Mouse (Mus musculus) lung, embryonic 15.5 days (tissue): Measurements from ENCODE around the gene Tmem107. TPM values are rescaled to one million over a fixed set of nuclear protein-coding genes. Genes with fewer than 3 reads are reported as not detected.

Experiments
- ATAC-seq: fragments of 200-750 bp; cut with Nextera tagmentation; 2 replicates; pipeline ENCODE4 v1.8.0; 2017; ENCODE audit warnings: moderate number of reproducible peaks, borderline replicate concordance; ENCODE audit not compliant: low FRiP score, low TSS enrichment; ENCODE audit errors: extremely low read depth
- H3K27ac ChIP-seq: fragments of 300-500 bp; sonication (generic); 2 replicates; pipeline ENCODE4 v1.5.1; 2015; ENCODE audit warnings: moderate library complexity, mild to moderate bottlenecking, inconsistent platforms
- H3K27me3 ChIP-seq: fragments of 300-500 bp; sonication (generic); 2 replicates; pipeline ENCODE4 v1.6.1; 2015; ENCODE audit warnings: inconsistent platforms
- H3K36me3 ChIP-seq: fragments of 300-500 bp; sonication (generic); 2 replicates; pipeline ENCODE4 v1.6.1; 2015; ENCODE audit warnings: inconsistent platforms
- H3K4me1 ChIP-seq: fragments of 300-500 bp; sonication (generic); 2 replicates; pipeline ENCODE4 v1.6.1; 2015; ENCODE audit warnings: inconsistent platforms
- H3K4me2 ChIP-seq: fragments of 300-500 bp; sonication (generic); 2 replicates; pipeline ENCODE4 v1.6.1; 2015; ENCODE audit warnings: inconsistent platforms, mild to moderate bottlenecking, moderate library complexity
- H3K4me3 ChIP-seq: fragments of 300-500 bp; sonication (generic); 2 replicates; pipeline ENCODE4 v1.5.1; 2015; ENCODE audit warnings: mild to moderate bottlenecking, inconsistent platforms
- H3K9ac ChIP-seq: fragments of 300-500 bp; sonication (generic); 2 replicates; pipeline ENCODE4 v1.6.1; 2015; ENCODE audit warnings: inconsistent platforms
- H3K9me3 ChIP-seq: fragments of 300-500 bp; sonication (generic); 2 replicates; pipeline ENCODE4 v1.6.1; 2016; ENCODE audit warnings: inconsistent platforms
- WGBS: fragments of 180-500 bp; shearing (Covaris S2); methylation state at CpG from one replicate; pipeline ENCODE4 v1.1.7; 2015; 5-methylcytosine and 5-hydroxymethylcytosine counted together
- polyA plus RNA-seq: library from polyadenylated mRNA; unstranded; fragments of >200 nt; fragmentation: Nextera tagmentation; extraction: Ambion mirVana; gene quantifications from 2 replicates; pipeline ENCODE4 v1.2.1, GENCODE M21; 2015

Tmem107 gene
- polyA plus RNA-seq, 1 experiment from 2014 or later = 71.1 TPM

DNA sequence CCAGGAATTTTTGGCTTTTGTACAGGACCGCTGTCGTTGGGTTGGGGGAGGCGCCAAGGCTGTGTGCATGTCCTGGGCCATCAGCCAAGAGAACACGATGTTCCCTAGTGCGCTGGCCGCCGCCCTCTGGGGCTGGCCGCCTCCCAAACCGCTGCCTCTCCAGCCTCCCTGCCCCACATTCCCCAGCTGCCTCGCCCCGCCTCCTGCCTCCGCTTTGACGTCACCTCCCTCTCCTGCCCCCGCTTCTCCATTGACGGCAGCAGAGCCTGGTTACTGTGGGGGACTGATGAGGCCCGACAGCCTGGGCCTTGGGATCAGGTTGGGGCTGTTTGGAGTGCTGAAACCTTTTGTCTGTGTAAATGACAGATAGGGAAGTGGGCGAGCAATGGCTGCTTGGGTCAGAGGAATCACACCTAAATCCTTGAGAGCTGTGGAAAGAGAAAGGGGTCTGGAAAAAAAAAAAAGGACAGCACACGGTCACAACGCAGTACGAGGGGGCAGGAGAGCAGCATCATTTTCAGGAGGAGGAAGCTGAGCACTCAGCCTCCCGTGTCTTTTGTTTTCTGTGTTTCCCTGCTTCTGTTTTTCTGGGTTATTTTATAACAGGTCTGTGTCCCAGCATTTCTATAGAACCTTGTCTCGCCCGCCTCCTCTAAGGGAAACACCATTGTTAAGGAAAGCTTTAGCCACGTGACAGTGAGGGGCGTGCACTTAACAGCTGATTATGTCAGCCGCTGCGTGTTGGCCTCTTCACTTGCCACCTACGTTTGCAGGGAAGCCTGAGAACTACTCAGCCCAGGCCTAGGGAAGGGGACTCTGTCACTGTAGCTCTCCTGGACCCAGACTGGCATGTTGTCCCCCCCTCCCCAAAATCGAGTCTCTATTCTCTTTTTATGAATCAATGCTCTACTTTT lies 26.6 kb downstream of the Tmem107 start:
- H3K4me1 ChIP-seq = peaks cover 40% of the 10 kb centered on the region
- peak overlapping the region; percentile 92 for H3K4me2 ChIP-seq
- H3K9me3 ChIP-seq = no peaks in the 10 kb centered on the region
- no peaks in the 10 kb centered on the region for H3K27me3 ChIP-seq
- H3K36me3 ChIP-seq = peaks cover 25% of the 10 kb centered on the region
- H3K9ac ChIP-seq = peak overlapping the region; percentile 84
- peak overlapping the region; percentile 98 for H3K27ac ChIP-seq
- H3K4me3 ChIP-seq = peak overlapping the region; percentile 69
- 1% methylated on average over 28 of the region's 29 CpGs for WGBS
- ATAC-seq = peak; percentile 69

DNA sequence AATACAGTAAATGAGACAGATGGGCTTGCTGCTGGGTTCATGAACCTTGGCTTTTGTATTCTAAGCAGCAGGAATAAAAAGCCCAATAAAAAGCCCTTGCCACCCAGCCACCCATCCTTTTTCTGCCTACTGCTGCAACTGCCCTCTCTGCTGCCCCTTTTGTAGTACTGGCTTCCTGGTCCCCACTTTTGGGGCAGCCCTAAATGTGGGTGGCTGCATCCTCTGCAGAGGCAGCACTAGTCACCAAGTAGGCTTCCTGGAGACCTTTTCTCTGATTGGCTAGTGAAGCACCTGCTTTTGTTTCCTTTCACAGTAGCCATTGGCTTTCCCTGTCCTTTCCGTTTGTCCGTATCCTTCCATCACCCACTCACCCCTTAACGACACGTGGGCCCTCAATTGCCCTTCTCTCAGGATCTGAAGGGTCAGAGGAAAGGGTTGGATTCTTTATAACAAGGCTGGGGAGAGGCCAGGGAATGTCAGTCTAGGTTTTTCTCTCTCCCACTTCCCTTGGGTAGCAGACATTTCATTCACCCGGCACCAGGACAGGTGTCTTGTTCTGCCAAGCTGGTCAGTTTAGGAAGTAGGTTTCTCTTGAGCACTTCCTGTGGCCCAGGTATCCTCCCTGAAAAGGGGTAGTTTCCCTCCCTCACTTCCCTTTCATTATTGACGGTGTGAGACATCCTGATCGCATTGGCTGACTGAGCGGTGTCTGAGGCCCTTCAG lies 27.6 kb downstream of the Tmem107 start:
- WGBS = 17% methylated on average over 8 of the region's 8 CpGs
- Histone ChIP-seq H3K4me1 (peaks cover 40% of the 10 kb centered on the region), H3K9ac (peak overlapping the region; percentile 42), H3K27ac (peak overlapping the region; percentile 98), H3K27me3 (no peaks in the 10 kb centered on the region), H3K9me3 (no peaks in the 10 kb centered on the region), H3K36me3 (peaks cover 29% of the 10 kb centered on the region), H3K4me3 (peak overlapping the region; percentile 69), H3K4me2 (peak overlapping the region; percentile 92)
- no peak for ATAC-seq

DNA sequence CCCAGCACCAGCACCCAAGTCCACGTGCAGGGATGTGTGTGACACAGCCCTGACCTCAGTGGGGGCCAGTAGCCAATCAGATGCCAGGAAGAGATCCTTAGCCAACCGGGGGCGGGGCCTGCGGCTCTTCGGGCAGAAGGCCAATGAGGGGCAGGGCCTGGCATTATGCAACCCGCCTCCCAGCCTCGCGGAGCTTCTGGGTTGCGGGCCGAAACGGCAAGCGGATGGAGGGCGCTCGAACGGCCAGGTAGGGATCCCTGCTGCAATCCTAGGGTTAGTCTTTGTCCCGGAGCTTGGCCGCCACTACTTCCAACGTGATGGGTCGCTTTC lies 28.1 kb downstream of the Tmem107 start:
- peak overlapping the region; percentile 69 for H3K4me3 ChIP-seq
- peaks cover 40% of the 10 kb centered on the region for H3K4me1 ChIP-seq
- peak overlapping the region; percentile 65 for H3K9ac ChIP-seq
- H3K36me3 ChIP-seq = peaks cover 35% of the 10 kb centered on the region
- peak overlapping the region; percentile 92 for H3K4me2 ChIP-seq
- H3K9me3 ChIP-seq = no peaks in the 10 kb centered on the region
- H3K27ac ChIP-seq = peak overlapping the region; percentile 98
- ATAC-seq = peak; percentile 8; the same call in 1 of the 2 replicates
- under 1% methylated on average over 19 of the region's 19 CpGs for WGBS
- H3K27me3 ChIP-seq = no peaks in the 10 kb centered on the region

DNA sequence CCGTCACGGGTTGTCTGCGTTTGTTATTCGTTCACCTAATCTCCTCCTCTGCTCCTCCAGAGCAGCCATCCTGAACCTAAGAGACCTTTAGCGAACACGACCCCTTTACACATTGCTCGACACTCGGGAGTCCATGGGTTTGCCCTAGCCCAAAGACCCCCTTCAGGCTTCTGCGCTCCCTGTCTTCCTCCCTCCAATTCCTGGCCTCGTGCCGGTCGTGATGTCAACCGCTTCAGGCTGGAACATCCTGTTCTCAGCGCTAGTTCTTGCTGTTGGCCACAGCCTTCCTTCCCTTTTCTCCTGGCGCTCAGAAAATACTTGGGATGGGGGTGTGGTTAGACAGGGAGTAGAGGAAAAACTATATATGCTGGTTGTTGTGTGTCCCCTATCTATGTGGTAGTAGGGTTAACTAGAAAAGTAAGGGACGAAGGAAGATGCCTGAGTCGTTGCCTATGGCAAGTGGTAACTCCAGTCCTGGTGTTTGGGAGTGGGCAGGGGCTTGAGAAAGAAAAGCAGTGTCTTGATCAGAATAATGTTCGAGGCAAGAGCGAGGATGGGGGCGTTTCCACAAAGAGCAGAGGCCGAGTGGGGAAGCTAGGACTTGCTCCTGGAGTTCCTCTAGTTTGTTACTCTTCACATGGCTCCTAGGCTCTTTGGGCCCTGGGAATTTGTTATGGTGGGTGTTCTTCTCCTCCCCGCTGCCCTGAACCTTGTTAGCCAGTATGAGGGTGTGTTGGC lies 28.7 kb downstream of the Tmem107 start:
- no peak for ATAC-seq
- Histone ChIP-seq H3K4me2 (peak overlapping the region; percentile 92), H3K27me3 (no peaks in the 10 kb centered on the region), H3K9ac (peak overlapping the region; percentile 65), H3K27ac (peak overlapping the region; percentile 98), H3K9me3 (no peaks in the 10 kb centered on the region), H3K4me1 (peaks cover 34% of the 10 kb centered on the region), H3K36me3 (peaks cover 41% of the 10 kb centered on the region), H3K4me3 (peak overlapping the region; percentile 69)
- under 1% methylated on average over 22 of the region's 22 CpGs for WGBS

DNA sequence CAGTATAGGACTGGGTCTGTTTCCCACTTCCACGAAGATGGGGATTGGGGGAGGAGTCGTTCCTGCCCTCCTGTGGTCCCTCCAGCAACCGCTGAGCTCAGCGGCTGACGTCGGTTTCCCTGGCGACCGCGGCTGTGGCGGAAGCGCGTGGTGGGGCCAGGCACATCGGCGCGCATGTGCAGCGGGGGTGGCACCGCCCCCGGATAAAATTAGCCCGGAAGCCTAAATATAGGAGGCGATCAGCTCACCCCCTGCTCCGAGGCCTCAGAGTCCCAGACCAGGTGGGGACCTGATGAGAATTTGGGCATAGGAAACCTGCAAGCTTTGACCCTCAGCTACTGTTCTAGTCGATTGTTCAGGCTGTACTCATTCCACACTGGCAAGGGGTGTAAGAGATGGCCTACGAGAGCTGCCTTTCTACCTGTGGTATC lies 29.3 kb downstream of the Tmem107 start:
- Histone ChIP-seq H3K9me3 (no peaks in the 10 kb centered on the region), H3K4me2 (peak overlapping the region; percentile 92), H3K36me3 (peaks cover 47% of the 10 kb centered on the region), H3K4me3 (peak overlapping the region; percentile 69), H3K4me1 (peaks cover 32% of the 10 kb centered on the region), H3K9ac (peak overlapping the region; percentile 65), H3K27ac (peak overlapping the region; percentile 98), H3K27me3 (no peaks in the 10 kb centered on the region)
- peak; percentile 7; the same call in 1 of the 2 replicates for ATAC-seq
- under 1% methylated on average over 23 of the region's 23 CpGs for WGBS

DNA sequence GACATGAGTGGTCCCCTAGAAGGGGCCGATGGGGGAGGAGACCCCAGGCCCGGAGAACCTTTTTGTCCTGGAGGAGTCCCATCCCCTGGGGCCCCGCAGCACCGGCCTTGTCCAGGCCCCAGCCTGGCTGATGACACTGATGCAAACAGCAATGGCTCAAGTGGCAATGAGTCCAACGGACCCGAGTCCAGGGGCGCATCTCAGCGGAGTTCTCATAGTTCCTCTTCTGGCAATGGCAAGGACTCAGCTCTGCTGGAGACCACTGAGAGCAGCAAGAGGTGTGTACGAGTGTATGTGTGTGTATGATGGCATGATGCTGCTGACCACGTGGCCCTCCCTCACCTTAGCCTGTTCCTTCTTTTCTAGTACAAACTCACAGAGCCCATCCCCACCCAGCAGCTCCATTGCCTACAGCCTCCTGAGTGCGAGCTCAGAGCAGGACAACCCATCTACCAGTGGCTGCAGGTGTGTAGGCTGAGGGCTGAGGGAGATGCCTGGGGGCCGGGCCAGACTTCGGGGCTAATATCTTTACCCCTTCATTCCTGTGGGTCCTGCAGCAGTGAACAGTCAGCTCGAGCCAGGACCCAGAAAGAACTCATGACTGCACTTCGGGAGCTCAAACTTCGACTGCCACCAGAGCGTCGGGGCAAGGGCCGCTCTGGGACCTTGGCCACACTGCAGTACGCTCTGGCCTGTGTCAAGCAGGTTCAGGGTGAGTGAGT lies 30.2 kb downstream of the Tmem107 start:
- peak overlapping the region; percentile 92 for H3K4me2 ChIP-seq
- 85% methylated on average over 20 of the region's 20 CpGs for WGBS
- peaks cover 55% of the 10 kb centered on the region for H3K36me3 ChIP-seq
- no peaks in the 10 kb centered on the region for H3K27me3 ChIP-seq
- H3K9me3 ChIP-seq = no peaks in the 10 kb centered on the region
- peak overlapping the region; percentile 65; the same call in 1 of the 2 replicates for H3K9ac ChIP-seq
- peaks cover 32% of the 10 kb centered on the region for H3K4me1 ChIP-seq
- peak overlapping the region; percentile 69; the same call in 1 of the 2 replicates for H3K4me3 ChIP-seq
- 0 out of 2 replicates have a peak overlapping the region, but pooled peaks have one; percentile 41 for H3K27ac ChIP-seq
- ATAC-seq = no peak

DNA sequence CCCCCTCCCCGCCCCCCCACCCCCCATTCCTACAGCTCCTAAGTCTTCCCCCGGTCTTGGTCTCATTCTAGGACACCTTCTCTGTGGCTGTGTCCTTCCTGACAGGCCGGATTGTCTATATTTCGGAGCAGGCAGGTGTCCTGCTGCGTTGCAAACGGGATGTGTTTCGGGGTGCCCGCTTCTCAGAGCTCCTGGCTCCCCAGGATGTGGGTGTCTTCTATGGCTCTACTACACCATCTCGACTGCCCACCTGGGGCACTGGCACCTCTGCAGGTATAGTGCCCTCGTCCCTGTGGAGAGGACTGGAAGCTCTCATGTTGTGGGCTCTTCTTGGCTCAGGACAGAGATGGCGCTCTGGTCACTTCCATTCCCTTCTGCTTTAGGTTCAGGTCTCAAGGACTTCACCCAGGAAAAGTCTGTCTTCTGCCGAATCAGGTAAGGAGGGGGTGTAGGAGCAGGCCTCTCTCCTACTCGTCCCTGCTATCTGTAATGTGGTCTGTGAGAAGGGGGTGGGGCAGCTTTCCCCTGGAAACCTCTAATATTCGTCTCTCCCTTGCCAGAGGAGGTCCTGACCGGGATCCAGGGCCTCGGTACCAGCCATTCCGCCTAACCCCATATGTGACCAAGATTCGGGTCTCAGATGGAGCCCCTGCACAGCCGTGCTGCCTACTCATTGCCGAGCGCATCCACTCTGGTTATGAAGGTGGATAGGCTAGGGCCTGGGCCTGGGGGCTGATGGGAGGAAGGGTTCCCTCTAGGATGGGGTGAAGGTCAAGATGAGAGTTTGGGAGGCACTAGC lies 31.2 kb downstream of the Tmem107 start:
- Histone ChIP-seq H3K9ac (no peak overlapping the region), H3K27ac (no peak overlapping the region), H3K9me3 (no peaks in the 10 kb centered on the region), H3K4me3 (no peak overlapping the region), H3K36me3 (peaks cover 65% of the 10 kb centered on the region), H3K4me2 (no peak overlapping the region), H3K27me3 (no peaks in the 10 kb centered on the region), H3K4me1 (peaks cover 32% of the 10 kb centered on the region)
- no peak for ATAC-seq
- 86% methylated on average over 21 of the region's 21 CpGs for WGBS

DNA sequence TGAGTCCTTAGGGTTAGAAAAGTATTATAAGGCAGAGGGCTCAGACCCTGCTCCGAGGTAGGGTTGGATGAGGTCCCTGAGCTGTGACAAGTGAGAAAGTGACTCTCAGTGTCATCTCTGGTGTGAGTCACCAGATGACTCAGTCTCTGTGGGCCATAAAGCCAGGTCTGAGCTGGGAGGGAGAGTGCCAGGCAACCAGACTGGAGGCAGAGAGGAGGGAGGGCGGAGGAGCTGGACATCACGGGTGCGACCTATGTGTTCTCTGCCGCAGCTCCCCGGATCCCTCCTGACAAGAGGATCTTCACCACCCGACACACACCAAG lies 31.8 kb downstream of the Tmem107 start:
- 91% methylated on average over 7 of the region's 7 CpGs for WGBS
- Histone ChIP-seq H3K27me3 (no peaks in the 10 kb centered on the region), H3K9me3 (no peaks in the 10 kb centered on the region), H3K36me3 (peaks cover 71% of the 10 kb centered on the region), H3K9ac (no peak overlapping the region), H3K4me3 (no peak overlapping the region), H3K4me2 (no peak overlapping the region), H3K27ac (no peak overlapping the region), H3K4me1 (peaks cover 32% of the 10 kb centered on the region)
- no peak for ATAC-seq

DNA sequence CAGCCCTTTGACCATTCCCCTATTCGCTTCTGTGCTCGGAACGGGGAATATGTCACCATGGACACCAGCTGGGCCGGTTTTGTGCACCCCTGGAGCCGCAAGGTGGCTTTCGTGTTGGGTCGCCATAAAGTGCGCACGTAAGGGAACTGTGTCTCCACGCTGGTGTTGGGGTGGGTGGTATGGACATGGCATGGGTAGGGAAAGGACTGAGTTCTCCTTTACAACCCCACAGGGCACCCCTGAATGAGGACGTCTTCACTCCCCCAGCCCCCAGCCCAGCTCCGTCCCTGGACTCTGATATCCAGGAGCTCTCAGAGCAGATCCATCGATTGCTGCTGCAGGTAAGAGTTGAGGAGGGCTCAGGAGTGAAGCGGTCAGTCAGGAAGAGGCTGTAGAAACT lies 32.5 kb downstream of the Tmem107 start:
- no peak for ATAC-seq
- no peak overlapping the region for H3K4me2 ChIP-seq
- H3K9ac ChIP-seq = no peak overlapping the region
- peaks cover 78% of the 10 kb centered on the region for H3K36me3 ChIP-seq
- 95% methylated on average over 14 of the region's 14 CpGs for WGBS
- no peak overlapping the region for H3K4me3 ChIP-seq
- H3K27ac ChIP-seq = no peak overlapping the region
- H3K9me3 ChIP-seq = no peaks in the 10 kb centered on the region
- peaks cover 24% of the 10 kb centered on the region for H3K4me1 ChIP-seq
- H3K27me3 ChIP-seq = no peaks in the 10 kb centered on the region

DNA sequence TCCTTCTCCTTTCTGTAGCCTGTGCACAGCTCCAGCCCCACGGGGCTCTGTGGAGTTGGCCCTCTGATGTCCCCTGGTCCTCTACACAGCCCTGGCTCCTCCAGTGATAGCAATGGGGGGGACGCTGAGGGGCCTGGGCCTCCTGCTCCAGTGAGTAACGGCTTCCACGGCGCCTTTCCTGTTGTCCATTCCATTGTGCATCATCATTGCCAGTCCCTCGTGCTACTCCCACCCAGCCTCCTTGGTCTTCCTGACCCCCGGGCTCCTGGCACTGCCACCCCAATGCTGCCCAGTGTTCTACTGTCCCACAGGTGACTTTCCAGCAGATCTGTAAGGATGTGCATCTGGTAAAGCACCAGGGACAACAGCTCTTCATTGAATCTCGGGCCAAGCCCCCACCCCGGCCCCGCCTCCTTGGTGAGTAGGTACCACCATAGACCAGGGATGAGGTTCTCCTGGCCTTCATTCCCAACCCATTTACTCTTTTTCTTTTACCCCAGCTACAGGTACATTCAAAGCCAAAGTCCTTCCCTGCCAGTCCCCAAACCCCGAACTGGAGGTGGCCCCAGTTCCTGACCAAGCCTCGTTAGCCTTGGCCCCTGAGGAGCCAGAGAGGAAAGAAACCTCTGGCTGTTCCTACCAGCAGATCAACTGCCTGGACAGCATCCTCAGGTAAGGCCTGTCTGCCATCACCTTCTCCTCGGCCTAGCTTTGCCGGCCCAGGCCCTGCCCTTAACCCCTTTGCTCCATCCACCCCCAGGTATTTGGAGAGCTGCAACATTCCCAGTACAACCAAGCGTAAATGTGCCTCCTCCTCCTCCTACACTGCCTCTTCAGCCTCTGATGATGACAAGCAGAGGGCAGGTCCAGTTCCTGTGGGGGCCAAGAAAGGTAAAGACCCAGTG lies 33.2 kb downstream of the Tmem107 start:
- Histone ChIP-seq H3K9ac (no peak overlapping the region), H3K4me2 (no peak overlapping the region), H3K27ac (no peak overlapping the region), H3K36me3 (peaks cover 84% of the 10 kb centered on the region), H3K4me1 (peaks cover 19% of the 10 kb centered on the region), H3K9me3 (no peaks in the 10 kb centered on the region), H3K4me3 (no peak overlapping the region), H3K27me3 (no peaks in the 10 kb centered on the region)
- no peak for ATAC-seq
- 90% methylated on average over 15 of the region's 15 CpGs for WGBS
